Mouse (Mus musculus): ENCODE results near the gene Oxct2b. TPM values are rescaled to one million over a fixed set of nuclear protein-coding genes. Genes with fewer than 3 reads are reported as not detected.
A peak's percentile ranks its signal among the peaks of the same experiment; 100 is the strongest.
"Not testable (repeated sequence)": the region's sequence is repeated elsewhere in the genome, so short reads cannot be mapped to it uniquely, and the experiment has no call there.

Oxct2b gene
- total and polyA plus RNA-seq, 2 experiments from 2014 or later = not detected

DNA sequence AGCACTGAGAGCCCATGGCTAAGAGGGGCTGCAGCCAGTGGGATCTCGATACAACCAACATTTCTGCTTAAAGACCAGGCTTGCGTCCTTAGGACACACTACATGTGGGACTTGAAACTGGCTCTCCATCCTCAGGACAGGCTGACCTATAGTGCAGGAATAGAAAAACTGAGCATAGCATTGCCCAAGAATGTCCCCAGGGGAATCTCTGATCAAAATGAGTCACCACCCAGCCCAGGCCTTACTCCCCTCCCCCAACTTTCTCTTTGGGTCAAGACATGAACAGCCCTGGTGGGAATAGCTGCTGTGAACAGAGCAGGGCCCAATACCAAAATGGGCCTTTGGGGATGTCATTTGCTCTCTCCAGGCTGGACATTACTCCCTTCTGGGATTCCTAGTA lies 9.2 kb upstream of the Oxct2b start:
- Histone ChIP-seq H3K9me3 (replicated peaks; ENCODE audit: control insufficient read depth, low read length) (0 out of 2 replicates have a peak, but pooled peaks cover 3% of the 10 kb centered on the region), H3K9ac (replicated peaks; ENCODE audit: low read depth, low read length) (no peak overlapping the region), H3K36me3 (replicated peaks; ENCODE audit: control insufficient read depth, insufficient read depth, low read length) (no peaks in the 10 kb centered on the region), H3K27ac (ENCODE audit: low read depth) (no peak overlapping the region), H3K4me2 (ENCODE audit: low read depth, low read length) (no peak overlapping the region), H3K27me3 (ENCODE audit: control insufficient read depth, insufficient read depth, low read length) (peaks cover 46% of the 10 kb centered on the region), H3K4me1 (ENCODE audit: control insufficient read depth, insufficient read depth) (0 out of 2 replicates have a peak, but pooled peaks cover 5% of the 10 kb centered on the region), H3K4me3 (ENCODE audit: low read depth, low read length) (no peak overlapping the region)
- 95% methylated on average over 2 of the region's 2 CpGs for WGBS
- TF ChIP-seq EP300 (IDR thresholded peaks at IDR 0.05; ENCODE audit: low read depth) = no peak
- no peak for TF ChIP-seq CTCF (IDR thresholded peaks at IDR 0.05; ENCODE audit: low read depth)
- ATAC-seq (ENCODE audit: insufficient read depth, low read depth) = no peak
- DNase-seq (ENCODE audit: low spot score) = no peak

GRCm38 (mm10) chr4:123108056-123108455 lies 8.0 kb upstream of the Oxct2b start:
- TF ChIP-seq CTCF (IDR thresholded peaks at IDR 0.05; ENCODE audit: low read depth) (no peak), EP300 (IDR thresholded peaks at IDR 0.05; ENCODE audit: low read depth) (no peak)
- DNase-seq (ENCODE audit: low spot score) (no peak), ATAC-seq (ENCODE audit: insufficient read depth, low read depth) (no peak)
- Histone ChIP-seq H3K9ac (replicated peaks; ENCODE audit: low read depth, low read length) (no peak overlapping the region), H3K36me3 (replicated peaks; ENCODE audit: control insufficient read depth, insufficient read depth, low read length) (no peaks in the 10 kb centered on the region), H3K27me3 (ENCODE audit: control insufficient read depth, insufficient read depth, low read length) (peaks cover 44% of the 10 kb centered on the region), H3K4me1 (ENCODE audit: control insufficient read depth, insufficient read depth) (0 out of 2 replicates have a peak, but pooled peaks cover 5% of the 10 kb centered on the region), H3K4me2 (ENCODE audit: low read depth, low read length) (no peak overlapping the region), H3K4me3 (ENCODE audit: low read depth, low read length) (no peak overlapping the region), H3K27ac (ENCODE audit: low read depth) (no peak overlapping the region), H3K9me3 (replicated peaks; ENCODE audit: control insufficient read depth, low read length) (0 out of 2 replicates have a peak, but pooled peaks cover 3% of the 10 kb centered on the region)
- 86% methylated on average over 5 of the region's 5 CpGs for WGBS

DNA sequence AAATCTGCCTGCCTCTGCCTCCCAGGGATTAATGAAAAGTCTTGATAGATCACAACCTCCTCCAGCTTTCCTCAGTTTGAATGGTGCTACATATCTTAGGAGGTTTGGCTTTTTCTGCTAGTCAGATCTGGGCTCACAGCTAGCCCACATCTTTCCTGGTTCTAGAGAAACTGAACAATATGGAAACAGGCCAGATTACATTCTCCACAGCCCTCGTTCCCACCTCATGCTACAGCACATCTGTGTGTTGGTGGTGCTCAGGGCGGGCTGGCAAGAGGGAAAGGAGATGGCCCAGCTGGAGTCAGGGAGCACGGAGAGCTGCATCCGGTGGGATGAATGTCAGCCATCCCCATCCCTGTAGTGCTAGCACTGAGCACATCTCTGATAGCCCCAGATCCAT lies 5.3 kb upstream of the Oxct2b start:
- H3K4me3 ChIP-seq (ENCODE audit: low read depth, low read length) = no peak overlapping the region
- WGBS = 80% methylated on average over 4 of the region's 4 CpGs
- H3K27ac ChIP-seq (ENCODE audit: low read depth) = no peak overlapping the region
- no peaks in the 10 kb centered on the region for H3K4me1 ChIP-seq (ENCODE audit: control insufficient read depth, insufficient read depth)
- no peak overlapping the region for H3K4me2 ChIP-seq (ENCODE audit: low read depth, low read length)
- H3K36me3 ChIP-seq (replicated peaks; ENCODE audit: control insufficient read depth, insufficient read depth, low read length) = no peaks in the 10 kb centered on the region
- TF ChIP-seq CTCF (IDR thresholded peaks at IDR 0.05; ENCODE audit: low read depth) (no peak), EP300 (IDR thresholded peaks at IDR 0.05; ENCODE audit: low read depth) (no peak)
- peaks cover 19% of the 10 kb centered on the region for H3K27me3 ChIP-seq (ENCODE audit: control insufficient read depth, insufficient read depth, low read length)
- H3K9ac ChIP-seq (replicated peaks; ENCODE audit: low read depth, low read length) = no peak overlapping the region
- H3K9me3 ChIP-seq (replicated peaks; ENCODE audit: control insufficient read depth, low read length) = 0 out of 2 replicates have a peak, but pooled peaks cover 3% of the 10 kb centered on the region
- no peak for DNase-seq (ENCODE audit: low spot score)
- no peak for ATAC-seq (ENCODE audit: insufficient read depth, low read depth)

GRCm38 (mm10) chr4:123111275-123111983 lies 4.6 kb upstream of the Oxct2b start:
- not testable (repeated sequence) for H3K4me1 ChIP-seq (ENCODE audit: control insufficient read depth, insufficient read depth); ATAC-seq (ENCODE audit: insufficient read depth, low read depth); H3K36me3 ChIP-seq (replicated peaks; ENCODE audit: control insufficient read depth, insufficient read depth, low read length); H3K4me3 ChIP-seq (ENCODE audit: low read depth, low read length); H3K9ac ChIP-seq (replicated peaks; ENCODE audit: low read depth, low read length); DNase-seq (ENCODE audit: low spot score); H3K9me3 ChIP-seq (replicated peaks; ENCODE audit: control insufficient read depth, low read length); H3K27ac ChIP-seq (ENCODE audit: low read depth); H3K4me2 ChIP-seq (ENCODE audit: low read depth, low read length)
- peaks cover 23% of the 10 kb centered on the region; the same call in 1 of the 2 replicates for H3K27me3 ChIP-seq (ENCODE audit: control insufficient read depth, insufficient read depth, low read length)
- WGBS = 63% methylated on average over 10 of the region's 10 CpGs

GRCm38 (mm10) chr4:123112216-123112764 lies 3.8 kb upstream of the Oxct2b start:
- H3K36me3 ChIP-seq (replicated peaks; ENCODE audit: control insufficient read depth, insufficient read depth, low read length) = no peaks in the 10 kb centered on the region
- no peak overlapping the region for H3K27ac ChIP-seq (ENCODE audit: low read depth)
- H3K4me3 ChIP-seq (ENCODE audit: low read depth, low read length) = no peak overlapping the region
- DNase-seq (ENCODE audit: low spot score) = no peak
- no peak for TF ChIP-seq EP300 (IDR thresholded peaks at IDR 0.05; ENCODE audit: low read depth)
- no peak for TF ChIP-seq CTCF (IDR thresholded peaks at IDR 0.05; ENCODE audit: low read depth)
- H3K4me2 ChIP-seq (ENCODE audit: low read depth, low read length) = no peak overlapping the region
- no peak overlapping the region for H3K9ac ChIP-seq (replicated peaks; ENCODE audit: low read depth, low read length)
- H3K9me3 ChIP-seq (replicated peaks; ENCODE audit: control insufficient read depth, low read length) = 0 out of 2 replicates have a peak, but pooled peaks cover under 1% of the 10 kb centered on the region
- no peaks in the 10 kb centered on the region for H3K4me1 ChIP-seq (ENCODE audit: control insufficient read depth, insufficient read depth)
- WGBS = 67% methylated on average over 8 of the region's 8 CpGs
- H3K27me3 ChIP-seq (ENCODE audit: control insufficient read depth, insufficient read depth, low read length) = peaks cover 19% of the 10 kb centered on the region
- ATAC-seq (ENCODE audit: insufficient read depth, low read depth) = no peak

GRCm38 (mm10) chr4:123114651-123115050 lies 1.4 kb upstream of the Oxct2b start:
- not testable (repeated sequence) for H3K27ac ChIP-seq (ENCODE audit: low read depth); H3K4me3 ChIP-seq (ENCODE audit: low read depth, low read length); DNase-seq (ENCODE audit: low spot score); H3K9ac ChIP-seq (replicated peaks; ENCODE audit: low read depth, low read length); H3K36me3 ChIP-seq (replicated peaks; ENCODE audit: control insufficient read depth, insufficient read depth, low read length); H3K4me1 ChIP-seq (ENCODE audit: control insufficient read depth, insufficient read depth); H3K4me2 ChIP-seq (ENCODE audit: low read depth, low read length); ATAC-seq (ENCODE audit: insufficient read depth, low read depth); H3K9me3 ChIP-seq (replicated peaks; ENCODE audit: control insufficient read depth, low read length)
- WGBS = 83% methylated on average over 4 of the region's 4 CpGs
- H3K27me3 ChIP-seq (ENCODE audit: control insufficient read depth, insufficient read depth, low read length) = peaks cover 20% of the 10 kb centered on the region

GRCm38 (mm10) chr4:123116640-123117039 lies 574 bp downstream of the Oxct2b start:
- ATAC-seq (ENCODE audit: insufficient read depth, low read depth); H3K27ac ChIP-seq (ENCODE audit: low read depth); H3K4me1 ChIP-seq (ENCODE audit: control insufficient read depth, insufficient read depth); H3K4me3 ChIP-seq (ENCODE audit: low read depth, low read length); H3K9me3 ChIP-seq (replicated peaks; ENCODE audit: control insufficient read depth, low read length); H3K9ac ChIP-seq (replicated peaks; ENCODE audit: low read depth, low read length); DNase-seq (ENCODE audit: low spot score); H3K36me3 ChIP-seq (replicated peaks; ENCODE audit: control insufficient read depth, insufficient read depth, low read length): not testable (repeated sequence)
- Histone ChIP-seq H3K27me3 (ENCODE audit: control insufficient read depth, insufficient read depth, low read length) (peaks cover 15% of the 10 kb centered on the region), H3K4me2 (ENCODE audit: low read depth, low read length) (peak overlapping the region; percentile 38; the same call in 1 of the 2 replicates)
- 22% methylated on average over 21 of the region's 42 CpGs for WGBS

All from heart, postnatal 0 days (tissue).